Mouse (Mus musculus) liver, adult 2 months (tissue): ENCODE measurements around the gene Gm20388. TPM values are rescaled to one million over a fixed set of nuclear protein-coding genes. Genes with fewer than 3 reads are reported as not detected.
A peak's percentile ranks its signal among the peaks of the same experiment; 100 is the strongest.

Source experiments
- DNase-seq: peaks from one replicate; pipeline ENCODE4 v3.0.0-alpha.2; 2011; ENCODE audit warnings: low read depth, low spot score; ENCODE audit errors: extremely low read depth
- H3K27ac ChIP-seq: fragments of 200-500 bp; replicated peaks from 2 replicates; pipeline ENCODE4 v1.5.1; 2012; ENCODE audit warnings: low read depth, mild to moderate bottlenecking, control low read depth, inconsistent platforms, low read length; ENCODE audit not compliant: insufficient read depth
- H3K27me3 ChIP-seq: fragments of 200-500 bp; 2 replicates; pipeline ENCODE4 v1.6.1; 2012; ENCODE audit warnings: mild to moderate bottlenecking, moderate library complexity, low read length, inconsistent platforms; ENCODE audit not compliant: control insufficient read depth, insufficient read depth
- H3K36me3 ChIP-seq: fragments of 200-500 bp; 2 replicates; pipeline ENCODE4 v1.6.1; 2012; ENCODE audit warnings: low read length, inconsistent platforms; ENCODE audit not compliant: control insufficient read depth, insufficient read depth
- H3K4me1 ChIP-seq: fragments of 200-500 bp; 2 replicates; pipeline ENCODE4 v1.6.1; 2011; ENCODE audit warnings: low read length; ENCODE audit not compliant: control insufficient read depth, insufficient read depth
- H3K4me3 ChIP-seq: fragments of 200-500 bp; 2 replicates; pipeline ENCODE4 v1.5.1; 2011; ENCODE audit warnings: low read depth, mild to moderate bottlenecking, control low read depth, low read length, moderate library complexity; ENCODE audit not compliant: insufficient read depth
- H3K79me2 ChIP-seq: fragments of 200-500 bp; 2 replicates; pipeline ENCODE4 v1.6.1; 2012; ENCODE audit warnings: inconsistent platforms, mild to moderate bottlenecking, low read length, moderate library complexity; ENCODE audit not compliant: control insufficient read depth, insufficient read depth
- H3K9ac ChIP-seq: fragments of 200-500 bp; 2 replicates; pipeline ENCODE4 v1.6.1; 2012; ENCODE audit warnings: low read depth, mild to moderate bottlenecking, control low read depth, inconsistent platforms, low read length
- CTCF ChIP-seq: fragments of 200-500 bp; IDR thresholded peaks from 2 replicates; pipeline ENCODE4 v1.5.1; 2011; ENCODE audit warnings: low read depth, low read length, control low read depth
- POLR2A ChIP-seq: fragments of 200-500 bp; IDR thresholded peaks from 2 replicates; pipeline ENCODE4 v1.6.1; 2011; ENCODE audit warnings: low read length, control low read depth; ENCODE audit not compliant: insufficient read depth; ENCODE audit errors: extremely low read depth
- WGBS: fragments of 180-500 bp; shearing (Covaris S2); methylation state at CpG from one replicate; pipeline ENCODE4 v1.1.7; 2018; 5-methylcytosine and 5-hydroxymethylcytosine counted together
- polyA plus RNA-seq: library from polyadenylated mRNA; depleted of rRNA; stranded (reverse); fragments of >200 nt; gene quantifications from 2 replicates; pipeline ENCODE4 v1.2.3, GENCODE M21; 2012
- total RNA-seq: library from RNA; depleted of rRNA; stranded (reverse); fragments of >200 nt; gene quantifications from 2 replicates; pipeline ENCODE4 v1.2.3, GENCODE M21; 2014

Gene Gm20388
- total and polyA plus RNA-seq, 2 experiments: 6.4 to 19.9 TPM

GRCm38 (mm10) chr8:124295357-124295756, 4384.7 kb downstream of the Gm20388 start:
- no peaks in the 10 kb centered on the region for H3K27me3 ChIP-seq
- TF ChIP-seq POLR2A (no peak), CTCF (no peak)
- DNase-seq: no peak
- 92% methylated on average over 6 of the region's 6 CpGs for WGBS
- peak overlapping the region; percentile 56 for H3K27ac ChIP-seq
- no peaks in the 10 kb centered on the region for H3K36me3 ChIP-seq
- peaks cover 15% of the 10 kb centered on the region; the same call in 1 of the 2 replicates for H3K79me2 ChIP-seq
- H3K9ac ChIP-seq: no peak overlapping the region
- no peak overlapping the region for H3K4me3 ChIP-seq
- H3K4me1 ChIP-seq: peaks cover 10% of the 10 kb centered on the region

DNA sequence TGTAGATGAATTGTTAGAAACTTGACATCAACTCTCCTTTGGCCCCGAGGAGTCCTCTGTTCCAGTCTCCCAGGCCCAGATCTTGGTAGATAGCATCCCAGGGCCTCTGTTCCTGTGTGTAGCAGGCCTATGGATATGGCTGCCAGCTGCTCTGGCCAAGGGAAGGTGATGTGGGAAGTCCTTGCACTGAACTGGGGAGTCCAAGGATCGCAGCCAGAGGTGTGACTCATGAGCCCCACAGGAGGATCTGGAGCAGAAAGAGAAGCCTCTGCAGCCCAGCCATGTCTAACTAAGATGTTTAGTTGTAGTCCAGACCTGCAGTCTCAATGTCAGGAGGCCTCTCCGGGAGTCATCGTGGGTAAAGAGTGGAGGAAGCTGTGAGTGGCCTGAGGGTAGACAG, 4390.9 kb downstream of the Gm20388 start:
- DNase-seq: no peak
- Histone ChIP-seq H3K9ac (no peak overlapping the region), H3K27me3 (no peaks in the 10 kb centered on the region), H3K4me3 (no peak overlapping the region), H3K4me1 (no peaks in the 10 kb centered on the region), H3K79me2 (peaks cover 21% of the 10 kb centered on the region), H3K36me3 (no peaks in the 10 kb centered on the region), H3K27ac (no peak overlapping the region)
- WGBS: 72% methylated on average over 4 of the region's 4 CpGs
- TF ChIP-seq POLR2A (no peak), CTCF (no peak)

GRCm38 (mm10) chr8:124301935-124302555, 4391.4 kb downstream of the Gm20388 start:
- Histone ChIP-seq H3K4me1 (no peaks in the 10 kb centered on the region), H3K27me3 (no peaks in the 10 kb centered on the region), H3K4me3 (no peak overlapping the region), H3K9ac (no peak overlapping the region), H3K36me3 (no peaks in the 10 kb centered on the region), H3K27ac (no peak overlapping the region), H3K79me2 (peaks cover 21% of the 10 kb centered on the region)
- TF ChIP-seq CTCF (no peak), POLR2A (no peak)
- no peak for DNase-seq
- WGBS: 86% methylated on average over 7 of the region's 7 CpGs

- Histone ChIP-seq H3K4me3 (no peak overlapping the region), H3K4me1 (no peaks in the 10 kb centered on the region), H3K27me3 (no peaks in the 10 kb centered on the region), H3K36me3 (no peaks in the 10 kb centered on the region), H3K79me2 (peaks cover 16% of the 10 kb centered on the region), H3K27ac (no peak overlapping the region), H3K9ac (no peak overlapping the region)
- 91% methylated on average over 15 of the region's 15 CpGs for WGBS
- no peak for TF ChIP-seq POLR2A
- no peak for TF ChIP-seq CTCF
- no peak for DNase-seq
Measured at GRCm38 (mm10) chr8:124303211-124303902, 4392.7 kb downstream of the Gm20388 start.

GRCm38 (mm10) chr8:124304141-124304540, 4393.5 kb downstream of the Gm20388 start:
- no peak for DNase-seq
- WGBS: 95% methylated on average over 4 of the region's 4 CpGs
- TF ChIP-seq CTCF (no peak), POLR2A (no peak)
- no peaks in the 10 kb centered on the region for H3K27me3 ChIP-seq
- no peak overlapping the region for H3K9ac ChIP-seq
- no peak overlapping the region for H3K27ac ChIP-seq
- H3K4me3 ChIP-seq: no peak overlapping the region
- H3K79me2 ChIP-seq: peaks cover 15% of the 10 kb centered on the region
- no peaks in the 10 kb centered on the region for H3K36me3 ChIP-seq
- no peaks in the 10 kb centered on the region for H3K4me1 ChIP-seq

DNA sequence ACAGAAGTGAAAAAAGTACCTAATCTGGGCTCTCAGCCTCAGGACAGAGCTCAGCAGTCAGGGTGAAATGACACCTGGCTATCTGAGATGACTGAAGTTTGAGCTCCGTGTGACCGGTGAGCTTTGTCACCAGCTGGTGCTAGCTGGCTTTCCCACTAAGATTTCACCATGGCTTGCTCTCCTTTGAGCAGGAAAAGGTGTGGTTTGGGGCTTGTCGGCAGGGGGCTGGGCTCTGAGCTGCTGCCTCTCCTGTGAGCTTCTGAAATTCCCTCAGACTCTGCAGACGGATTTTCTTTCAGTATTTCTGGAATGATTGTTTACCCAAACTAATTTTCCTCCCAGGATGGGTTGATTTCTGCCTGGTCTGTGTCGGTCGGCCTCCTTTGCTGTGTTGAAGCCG, 4395.9 kb downstream of the Gm20388 start:
- no peaks in the 10 kb centered on the region for H3K36me3 ChIP-seq
- H3K79me2 ChIP-seq: peaks cover 11% of the 10 kb centered on the region
- no peak overlapping the region for H3K9ac ChIP-seq
- no peaks in the 10 kb centered on the region for H3K27me3 ChIP-seq
- H3K4me1 ChIP-seq: peaks cover 3% of the 10 kb centered on the region
- H3K27ac ChIP-seq: no peak overlapping the region
- no peak overlapping the region for H3K4me3 ChIP-seq
- 78% methylated on average over 7 of the region's 7 CpGs for WGBS
- TF ChIP-seq CTCF (no peak), POLR2A (no peak)
- no peak for DNase-seq
